Mouse (Mus musculus): ENCODE results near the gene Vps53. TPM values are rescaled to one million over a fixed set of nuclear protein-coding genes. Genes with fewer than 3 reads are reported as not detected.

Vps53 gene
- polyA plus RNA-seq, 1 experiment from 2014 or later = 67.6 TPM

GRCm38 (mm10) chr11:76040761-76041376, 138.6 kb downstream of the Vps53 start:
- no peak for ATAC-seq (replicated peaks)

GRCm38 (mm10) chr11:76040106-76040505, 139.3 kb downstream of the Vps53 start:
- Histone ChIP-seq H3K4me1 (0 out of 2 replicates have a peak, but pooled peaks cover 5% of the 10 kb centered on the region), H3K4me3 (no peak overlapping the region), H3K9me3 (no peaks in the 10 kb centered on the region), H3K27ac (replicated peaks) (no peak overlapping the region), H3K36me3 (peaks cover 5% of the 10 kb centered on the region; the same call in 1 of the 2 replicates), H3K4me2 (replicated peaks) (no peak overlapping the region), H3K9ac (replicated peaks) (no peak overlapping the region), H3K27me3 (no peaks in the 10 kb centered on the region)
- no peak for ATAC-seq (replicated peaks)
- 89% methylated on average over 8 of the region's 8 CpGs for WGBS

More at GRCm38 (mm10) chr11:76040761-76041376, 138.6 kb downstream of the Vps53 start:
- 62% methylated on average over 4 of the region's 4 CpGs for WGBS
- 0 out of 2 replicates have a peak, but pooled peaks cover 5% of the 10 kb centered on the region for H3K4me1 ChIP-seq
- H3K4me2 ChIP-seq (replicated peaks) = no peak overlapping the region
- no peak overlapping the region for H3K27ac ChIP-seq (replicated peaks)
- no peaks in the 10 kb centered on the region for H3K27me3 ChIP-seq
- H3K9ac ChIP-seq (replicated peaks) = no peak overlapping the region
- peaks cover 12% of the 10 kb centered on the region; the same call in 1 of the 2 replicates for H3K36me3 ChIP-seq
- H3K9me3 ChIP-seq = no peaks in the 10 kb centered on the region
- H3K4me3 ChIP-seq = no peak overlapping the region

GRCm38 (mm10) chr11:76039271-76040053, 140.0 kb downstream of the Vps53 start:
- 88% methylated on average over 3 of the region's 3 CpGs for WGBS
- no peak overlapping the region for H3K9ac ChIP-seq (replicated peaks)

GRCm38 (mm10) chr11:76037581-76038294, 141.7 kb downstream of the Vps53 start:
- no peak overlapping the region for H3K27ac ChIP-seq (replicated peaks)
- no peak overlapping the region for H3K4me2 ChIP-seq (replicated peaks)
- no peaks in the 10 kb centered on the region for H3K36me3 ChIP-seq
- WGBS = 62% methylated on average over 6 of the region's 6 CpGs
- H3K4me3 ChIP-seq = no peak overlapping the region
- no peaks in the 10 kb centered on the region for H3K9me3 ChIP-seq
- no peaks in the 10 kb centered on the region for H3K27me3 ChIP-seq
- H3K9ac ChIP-seq (replicated peaks) = no peak overlapping the region
- H3K4me1 ChIP-seq = 0 out of 2 replicates have a peak, but pooled peaks cover 1% of the 10 kb centered on the region
- ATAC-seq (replicated peaks) = no peak

More at GRCm38 (mm10) chr11:76039271-76040053, 140.0 kb downstream of the Vps53 start:
- H3K9me3 ChIP-seq = no peaks in the 10 kb centered on the region
- no peak overlapping the region for H3K27ac ChIP-seq (replicated peaks)
- H3K4me3 ChIP-seq = no peak overlapping the region
- no peak for ATAC-seq (replicated peaks)
- no peaks in the 10 kb centered on the region for H3K36me3 ChIP-seq
- 0 out of 2 replicates have a peak, but pooled peaks cover 5% of the 10 kb centered on the region for H3K4me1 ChIP-seq
- no peaks in the 10 kb centered on the region for H3K27me3 ChIP-seq
- H3K4me2 ChIP-seq (replicated peaks) = no peak overlapping the region

- no peaks in the 10 kb centered on the region for H3K36me3 ChIP-seq
- H3K4me3 ChIP-seq = no peak overlapping the region
- no peaks in the 10 kb centered on the region for H3K9me3 ChIP-seq
- no peak overlapping the region for H3K27ac ChIP-seq (replicated peaks)
- H3K9ac ChIP-seq (replicated peaks) = no peak overlapping the region
- ATAC-seq (replicated peaks) = no peak
- no peaks in the 10 kb centered on the region for H3K4me1 ChIP-seq
- no peaks in the 10 kb centered on the region for H3K27me3 ChIP-seq
- WGBS = 85% methylated on average over 8 of the region's 8 CpGs
- no peak overlapping the region for H3K4me2 ChIP-seq (replicated peaks)
Measured at GRCm38 (mm10) chr11:76035182-76035581, 144.3 kb downstream of the Vps53 start.

- H3K36me3 ChIP-seq = no peaks in the 10 kb centered on the region
- H3K27ac ChIP-seq (replicated peaks) = no peak overlapping the region
- no peak overlapping the region for H3K4me2 ChIP-seq (replicated peaks)
- WGBS = 84% methylated on average over 4 of the region's 4 CpGs
- no peaks in the 10 kb centered on the region for H3K9me3 ChIP-seq
- H3K27me3 ChIP-seq = 0 out of 2 replicates have a peak, but pooled peaks cover 2% of the 10 kb centered on the region
- H3K4me1 ChIP-seq = no peaks in the 10 kb centered on the region
- no peak for ATAC-seq (replicated peaks)
- no peak overlapping the region for H3K9ac ChIP-seq (replicated peaks)
- H3K4me3 ChIP-seq = no peak overlapping the region
Measured at GRCm38 (mm10) chr11:76033836-76034235, 145.6 kb downstream of the Vps53 start.

- Histone ChIP-seq H3K36me3 (no peaks in the 10 kb centered on the region), H3K9ac (replicated peaks) (no peak overlapping the region), H3K9me3 (no peaks in the 10 kb centered on the region), H3K4me3 (no peak overlapping the region), H3K4me2 (replicated peaks) (no peak overlapping the region), H3K27me3 (0 out of 2 replicates have a peak, but pooled peaks cover 2% of the 10 kb centered on the region), H3K27ac (replicated peaks) (no peak overlapping the region), H3K4me1 (no peaks in the 10 kb centered on the region)
- no peak for ATAC-seq (replicated peaks)
- 93% methylated on average over 6 of the region's 6 CpGs for WGBS
Measured at GRCm38 (mm10) chr11:76033359-76033758, 146.1 kb downstream of the Vps53 start.

GRCm38 (mm10) chr11:76028072-76028465, 151.4 kb downstream of the Vps53 start:
- Histone ChIP-seq H3K9ac (replicated peaks) (peak overlapping the region; percentile 65), H3K27ac (replicated peaks) (no peak overlapping the region), H3K27me3 (peaks cover 12% of the 10 kb centered on the region; the same call in 1 of the 2 replicates), H3K4me1 (peaks cover 17% of the 10 kb centered on the region), H3K4me2 (replicated peaks) (peak overlapping the region; percentile 96), H3K36me3 (no peaks in the 10 kb centered on the region), H3K9me3 (no peaks in the 10 kb centered on the region), H3K4me3 (peak overlapping the region; percentile 59)
- peak; percentile 56 for ATAC-seq (replicated peaks)
- WGBS = 3% methylated on average over 11 of the region's 14 CpGs

GRCm38 (mm10) chr11:76027139-76028071, 152.0 kb downstream of the Vps53 start, which contains the start of gene Rflnb:
Rflnb (minus strand) TSS chr11:76027782.
- Histone ChIP-seq H3K27me3 (peaks cover 12% of the 10 kb centered on the region; the same call in 1 of the 2 replicates), H3K9me3 (no peaks in the 10 kb centered on the region), H3K4me1 (peaks cover 17% of the 10 kb centered on the region), H3K36me3 (no peaks in the 10 kb centered on the region), H3K9ac (replicated peaks) (peak within 1 kb of the TSS; percentile 65), H3K27ac (replicated peaks) (no peak within 1 kb of the TSS), H3K4me3 (peak within 1 kb of the TSS; percentile 59), H3K4me2 (replicated peaks) (peak within 1 kb of the TSS; percentile 96)
- ATAC-seq (replicated peaks) = peak; percentile 83
- WGBS = under 1% methylated on average over 84 of the region's 112 CpGs

GRCm38 (mm10) chr11:76026527-76027138, 152.8 kb downstream of the Vps53 start:
- H3K9ac ChIP-seq (replicated peaks) = no peak overlapping the region; the same call in 1 of the 2 replicates
- H3K27me3 ChIP-seq = peaks cover 12% of the 10 kb centered on the region; the same call in 1 of the 2 replicates
- 8% methylated on average over 13 of the region's 14 CpGs for WGBS
- no peak overlapping the region for H3K27ac ChIP-seq (replicated peaks)
- H3K4me1 ChIP-seq = peaks cover 17% of the 10 kb centered on the region
- peak overlapping the region; percentile 59 for H3K4me3 ChIP-seq
- 0 out of 2 replicates have a peak, but pooled peaks have one; percentile 10 for ATAC-seq (replicated peaks)
- peak overlapping the region; percentile 96 for H3K4me2 ChIP-seq (replicated peaks)
- H3K9me3 ChIP-seq = no peaks in the 10 kb centered on the region
- no peaks in the 10 kb centered on the region for H3K36me3 ChIP-seq

Data from forebrain, embryonic 15.5 days (tissue).